Mouse (Mus musculus) kidney, embryonic 15.5 days (tissue): ENCODE data around the gene Nos2. TPM values are rescaled to one million over a fixed set of nuclear protein-coding genes. Genes with fewer than 3 reads are reported as not detected.
A peak's percentile ranks its signal among the peaks of the same experiment; 100 is the strongest.

Experiments
- ATAC-seq: fragments of 200-750 bp; cut with Nextera tagmentation; replicated peaks from 2 replicates; pipeline ENCODE4 v1.8.0; 2017; ENCODE audit warnings: moderate TSS enrichment; ENCODE audit not compliant: low FRiP score
- H3K27ac ChIP-seq: fragments of 300-500 bp; sonication (generic); 2 replicates; pipeline ENCODE4 v1.5.1; 2015; ENCODE audit warnings: mild to moderate bottlenecking, inconsistent platforms
- H3K27me3 ChIP-seq: fragments of 300-500 bp; sonication (generic); 2 replicates; pipeline ENCODE4 v1.6.1; 2015; ENCODE audit warnings: inconsistent platforms
- H3K36me3 ChIP-seq: fragments of 300-500 bp; sonication (generic); 2 replicates; pipeline ENCODE4 v1.6.1; 2015; ENCODE audit warnings: inconsistent platforms
- H3K4me1 ChIP-seq: fragments of 300-500 bp; sonication (generic); 2 replicates; pipeline ENCODE4 v1.6.1; 2015; ENCODE audit warnings: inconsistent platforms
- H3K4me2 ChIP-seq: fragments of 300-500 bp; sonication (generic); 2 replicates; pipeline ENCODE4 v1.6.1; 2015; ENCODE audit warnings: moderate library complexity, mild to moderate bottlenecking, inconsistent platforms
- H3K4me3 ChIP-seq: fragments of 300-500 bp; sonication (generic); replicated peaks from 2 replicates; pipeline ENCODE4 v1.5.1; 2015; ENCODE audit warnings: mild to moderate bottlenecking, inconsistent platforms
- H3K9ac ChIP-seq: fragments of 300-500 bp; sonication (generic); 2 replicates; pipeline ENCODE4 v1.6.1; 2015; ENCODE audit warnings: mild to moderate bottlenecking, inconsistent platforms
- H3K9me3 ChIP-seq: fragments of 300-500 bp; sonication (generic); replicated peaks from 2 replicates; pipeline ENCODE4 v1.6.1; 2016; ENCODE audit warnings: inconsistent platforms
- WGBS: fragments of 180-500 bp; shearing (Covaris S2); methylation state at CpG from one replicate; pipeline ENCODE4 v1.1.7; 2015; ENCODE audit warnings: mixed read lengths; 5-methylcytosine and 5-hydroxymethylcytosine counted together
- polyA plus RNA-seq: library from polyadenylated mRNA; unstranded; fragments of >200 nt; fragmentation: Nextera tagmentation; extraction: Ambion mirVana; gene quantifications from 2 replicates; pipeline ENCODE4 v1.2.1, GENCODE M21; 2015

The Nos2 gene
- 2.0 and 2.6 TPM in 2 replicates for polyA plus RNA-seq

- H3K4me2 ChIP-seq: no peak within 1 kb of the TSS
- no peak for ATAC-seq
- no peak within 1 kb of the TSS for H3K9ac ChIP-seq
- WGBS: 51% methylated on average over 6 of the region's 6 CpGs
- H3K4me1 ChIP-seq: peaks cover 14% of the 10 kb centered on the region
- no peaks in the 10 kb centered on the region for H3K36me3 ChIP-seq
- peaks cover 39% of the 10 kb centered on the region for H3K27me3 ChIP-seq
- H3K27ac ChIP-seq: no peak within 1 kb of the TSS
- H3K9me3 ChIP-seq: no peaks in the 10 kb centered on the region
- H3K4me3 ChIP-seq: no peak within 1 kb of the TSS
Observed at GRCm38 (mm10) chr11:78920411-78920939, at the start of gene Nos2. Nos2 (plus strand) TSS chr11:78920787.

- Histone ChIP-seq H3K9me3 (no peaks in the 10 kb centered on the region), H3K9ac (no peak overlapping the region), H3K4me2 (no peak overlapping the region), H3K36me3 (no peaks in the 10 kb centered on the region), H3K4me1 (peaks cover 6% of the 10 kb centered on the region), H3K27me3 (no peaks in the 10 kb centered on the region), H3K4me3 (no peak overlapping the region), H3K27ac (no peak overlapping the region)
- WGBS: 77% methylated on average over 4 of the region's 4 CpGs
- no peak for ATAC-seq
Observed at GRCm38 (mm10) chr11:78870891-78871290, 49.7 kb upstream of the Nos2 start.

GRCm38 (mm10) chr11:78872782-78873181 is 47.8 kb upstream of the Nos2 start:
- H3K27me3 ChIP-seq: no peaks in the 10 kb centered on the region
- no peak overlapping the region for H3K4me2 ChIP-seq
- H3K27ac ChIP-seq: no peak overlapping the region
- H3K36me3 ChIP-seq: no peaks in the 10 kb centered on the region
- 41% methylated on average over 2 of the region's 2 CpGs for WGBS
- no peak for ATAC-seq
- H3K4me1 ChIP-seq: peaks cover 6% of the 10 kb centered on the region
- no peak overlapping the region for H3K9ac ChIP-seq
- H3K9me3 ChIP-seq: no peaks in the 10 kb centered on the region
- H3K4me3 ChIP-seq: no peak overlapping the region

- H3K4me1 ChIP-seq: no peaks in the 10 kb centered on the region
- 86% methylated on average over 3 of the region's 3 CpGs for WGBS
Observed at GRCm38 (mm10) chr11:78879727-78880126, 40.9 kb upstream of the Nos2 start.

GRCm38 (mm10) chr11:78886693-78887092 is 33.9 kb upstream of the Nos2 start:
- no peak for ATAC-seq
- no peak overlapping the region for H3K4me3 ChIP-seq

More at GRCm38 (mm10) chr11:78879727-78880126, 40.9 kb upstream of the Nos2 start:
- no peaks in the 10 kb centered on the region for H3K27me3 ChIP-seq
- H3K36me3 ChIP-seq: no peaks in the 10 kb centered on the region
- no peak overlapping the region for H3K9ac ChIP-seq
- H3K27ac ChIP-seq: no peak overlapping the region
- no peaks in the 10 kb centered on the region for H3K9me3 ChIP-seq
- H3K4me3 ChIP-seq: no peak overlapping the region
- no peak for ATAC-seq
- no peak overlapping the region for H3K4me2 ChIP-seq

GRCm38 (mm10) chr11:78887102-78887971 is 33.2 kb upstream of the Nos2 start:
- no peak overlapping the region for H3K9ac ChIP-seq
- peak; percentile 69; the same call in 1 of the 2 replicates for ATAC-seq
- 0 out of 2 replicates have a peak overlapping the region, but pooled peaks have one; percentile 5 for H3K27ac ChIP-seq

More at GRCm38 (mm10) chr11:78886693-78887092, 33.9 kb upstream of the Nos2 start:
- no peak overlapping the region for H3K4me2 ChIP-seq
- no peaks in the 10 kb centered on the region for H3K36me3 ChIP-seq
- no peak overlapping the region for H3K9ac ChIP-seq
- peaks cover 10% of the 10 kb centered on the region; the same call in 1 of the 2 replicates for H3K4me1 ChIP-seq
- no peaks in the 10 kb centered on the region for H3K9me3 ChIP-seq
- H3K27ac ChIP-seq: no peak overlapping the region
- WGBS: 76% methylated on average over 1 of the region's 1 CpGs
- no peaks in the 10 kb centered on the region for H3K27me3 ChIP-seq

GRCm38 (mm10) chr11:78889156-78889555 is 31.4 kb upstream of the Nos2 start:
- 82% methylated on average over 4 of the region's 4 CpGs for WGBS
- Histone ChIP-seq H3K4me3 (no peak overlapping the region), H3K4me1 (peaks cover 10% of the 10 kb centered on the region; the same call in 1 of the 2 replicates), H3K36me3 (no peaks in the 10 kb centered on the region), H3K9me3 (no peaks in the 10 kb centered on the region), H3K4me2 (no peak overlapping the region), H3K27ac (no peak overlapping the region), H3K27me3 (no peaks in the 10 kb centered on the region), H3K9ac (no peak overlapping the region)
- ATAC-seq: no peak

More at GRCm38 (mm10) chr11:78887102-78887971, 33.2 kb upstream of the Nos2 start:
- H3K27me3 ChIP-seq: no peaks in the 10 kb centered on the region
- H3K9me3 ChIP-seq: no peaks in the 10 kb centered on the region
- 51% methylated on average over 8 of the region's 9 CpGs for WGBS
- H3K4me1 ChIP-seq: peaks cover 10% of the 10 kb centered on the region; the same call in 1 of the 2 replicates
- H3K4me3 ChIP-seq: no peak overlapping the region
- H3K36me3 ChIP-seq: no peaks in the 10 kb centered on the region
- H3K4me2 ChIP-seq: no peak overlapping the region

DNA sequence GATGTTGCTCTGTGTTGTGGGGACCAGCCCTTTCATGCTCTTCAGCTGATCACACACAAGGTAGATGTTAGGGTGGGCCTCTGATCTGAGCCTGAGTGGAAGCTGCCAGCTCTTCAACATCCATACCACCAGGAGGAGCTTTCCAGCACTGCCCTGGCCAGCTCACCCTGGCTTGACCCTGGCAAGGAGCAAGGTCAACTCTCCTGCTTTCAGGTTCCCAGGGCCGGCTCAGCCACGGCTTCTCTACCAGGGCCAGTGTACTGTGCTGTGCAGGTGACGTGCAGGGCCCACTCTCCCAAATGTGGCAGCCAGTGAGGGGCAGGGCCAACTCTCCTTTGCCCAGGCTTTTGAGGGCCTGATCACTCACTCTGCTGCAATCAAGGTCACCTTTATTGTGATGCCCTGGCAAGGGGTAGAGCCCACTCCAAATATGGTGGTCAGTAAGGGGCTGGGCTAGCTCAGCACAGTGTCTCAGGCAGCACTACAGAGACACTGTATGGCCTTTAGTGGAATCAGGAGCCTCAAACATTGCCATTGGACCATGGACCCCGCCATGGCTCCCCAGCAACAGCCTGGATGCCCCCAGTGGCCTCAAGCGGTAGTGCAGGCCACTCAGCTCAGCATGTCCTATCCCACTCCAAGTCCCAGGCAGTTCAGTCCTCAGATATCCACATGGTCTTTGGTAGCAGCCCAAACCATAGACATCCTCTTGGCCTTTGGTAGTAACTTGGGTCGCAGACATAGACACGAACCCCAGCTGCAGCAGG is 24.0 kb upstream of the Nos2 start:
- H3K9me3 ChIP-seq: no peaks in the 10 kb centered on the region
- no peaks in the 10 kb centered on the region for H3K27me3 ChIP-seq
- no peak overlapping the region for H3K9ac ChIP-seq
- H3K4me1 ChIP-seq: no peaks in the 10 kb centered on the region
- no peaks in the 10 kb centered on the region for H3K36me3 ChIP-seq
- 64% methylated on average over 7 of the region's 7 CpGs for WGBS
- no peak overlapping the region for H3K4me3 ChIP-seq
- H3K27ac ChIP-seq: no peak overlapping the region
- ATAC-seq: no peak
- H3K4me2 ChIP-seq: no peak overlapping the region

DNA sequence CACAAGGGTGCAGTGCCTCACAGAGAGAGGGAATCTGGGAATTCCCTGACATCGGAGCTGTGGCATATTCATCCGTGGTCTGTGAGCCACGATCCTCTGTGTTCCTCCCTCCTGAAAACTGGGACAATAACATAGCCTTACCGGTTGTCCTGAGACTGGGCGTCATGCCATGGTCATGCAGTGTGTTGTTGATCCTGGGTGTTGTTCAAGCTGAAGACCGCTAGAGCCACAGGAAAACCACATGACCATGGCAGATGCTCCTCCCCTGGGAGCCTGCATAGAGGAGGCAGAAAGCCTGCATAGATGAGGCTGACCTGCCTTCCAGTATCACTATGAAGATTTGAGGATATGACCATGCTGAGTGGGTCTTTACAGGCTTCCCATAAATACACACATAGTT is 5.1 kb upstream of the Nos2 start:
- Histone ChIP-seq H3K36me3 (no peaks in the 10 kb centered on the region), H3K4me2 (no peak overlapping the region), H3K9me3 (no peaks in the 10 kb centered on the region), H3K27me3 (no peaks in the 10 kb centered on the region; the same call in 1 of the 2 replicates), H3K4me3 (no peak overlapping the region), H3K27ac (no peak overlapping the region), H3K4me1 (no peaks in the 10 kb centered on the region), H3K9ac (no peak overlapping the region)
- ATAC-seq: no peak
- 80% methylated on average over 6 of the region's 6 CpGs for whole genome bisulfite sequencing

DNA sequence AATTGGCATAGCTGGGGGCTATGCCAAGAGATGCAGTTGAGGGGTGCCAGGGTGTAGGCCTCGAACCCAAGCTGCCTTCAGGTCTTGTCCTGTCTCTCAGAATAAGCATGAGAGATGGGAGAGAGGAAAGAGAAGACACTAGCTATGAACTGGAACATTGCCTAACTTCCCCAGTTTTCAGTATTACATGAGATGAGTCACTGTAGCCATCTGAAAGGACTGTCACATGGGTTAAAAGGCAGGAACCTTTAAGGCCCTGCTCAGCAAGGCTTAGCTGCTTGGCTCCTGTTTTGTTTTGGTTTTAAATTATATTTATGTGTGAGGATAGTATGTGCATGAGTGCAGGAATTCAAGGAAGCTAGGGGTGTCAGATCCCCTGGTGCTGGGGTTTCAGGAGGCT is 4.2 kb upstream of the Nos2 start:
- Histone ChIP-seq H3K9me3 (no peaks in the 10 kb centered on the region), H3K4me3 (no peak overlapping the region), H3K36me3 (no peaks in the 10 kb centered on the region), H3K27ac (no peak overlapping the region), H3K4me2 (no peak overlapping the region), H3K4me1 (no peaks in the 10 kb centered on the region), H3K9ac (no peak overlapping the region), H3K27me3 (peaks cover 2% of the 10 kb centered on the region; the same call in 1 of the 2 replicates)
- no peak for ATAC-seq
- 76% methylated on average over 1 of the region's 1 CpGs for WGBS

DNA sequence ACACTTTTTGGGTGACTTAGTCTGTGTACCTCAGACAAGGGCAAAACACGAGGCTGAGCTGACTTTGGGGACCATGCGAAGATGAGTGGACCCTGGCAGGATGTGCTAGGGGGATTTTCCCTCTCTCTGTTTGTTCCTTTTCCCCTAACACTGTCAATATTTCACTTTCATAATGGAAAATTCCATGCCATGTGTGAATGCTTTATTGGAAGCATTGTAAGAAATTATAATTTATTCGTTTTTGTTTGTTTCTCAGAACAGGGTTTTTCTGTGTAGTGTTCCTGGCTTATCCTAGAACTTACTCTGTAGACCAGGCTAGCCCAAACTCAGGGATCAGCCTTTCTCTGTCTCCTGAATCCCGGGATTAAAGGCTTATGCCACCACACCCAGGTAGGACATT is 842 bp upstream of the Nos2 start:
- H3K4me3 ChIP-seq: no peak overlapping the region
- H3K36me3 ChIP-seq: no peaks in the 10 kb centered on the region
- H3K4me1 ChIP-seq: peaks cover 8% of the 10 kb centered on the region
- peaks cover 32% of the 10 kb centered on the region for H3K27me3 ChIP-seq
- no peak for ATAC-seq
- 78% methylated on average over 4 of the region's 4 CpGs for WGBS
- H3K9ac ChIP-seq: no peak overlapping the region
- no peak overlapping the region for H3K27ac ChIP-seq
- H3K4me2 ChIP-seq: no peak overlapping the region
- no peaks in the 10 kb centered on the region for H3K9me3 ChIP-seq
